Mouse (Mus musculus): ENCODE measurements at regions not wholly inside any gene's neighbourhood (a gene's known extent, or its start where the extent isn't known, plus 50 kb on each side); places are given as distances from the start of the nearest gene placed in this dataset.

DNA sequence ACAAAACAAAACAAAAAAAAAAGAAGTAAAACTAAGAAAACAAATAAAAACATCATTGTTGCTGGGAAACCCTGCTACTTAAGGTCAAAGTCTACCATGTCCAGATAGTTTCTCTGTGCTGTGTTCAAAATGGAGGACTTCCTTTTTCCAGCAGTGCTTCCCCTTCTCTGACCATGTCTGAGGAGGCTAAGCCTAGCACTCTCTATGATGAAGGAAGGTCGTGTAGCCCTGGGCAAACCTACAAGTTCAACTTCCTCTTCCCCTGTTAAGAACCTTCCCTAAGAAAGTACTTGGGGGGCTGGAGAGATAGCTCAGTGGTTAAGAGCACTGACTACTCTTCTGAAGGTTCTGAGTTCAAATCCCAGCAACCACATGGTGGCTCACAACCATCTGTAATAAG lies 57.3 kb upstream of the Glrp1 start:
- no peaks in the 10 kb centered on the region for H3K27me3 ChIP-seq (ENCODE audit: control insufficient read depth, insufficient read depth, low read length)
- 58% methylated on average over 1 of the region's 1 CpGs for WGBS
- 0 out of 2 replicates have a peak, but pooled peaks cover 3% of the 10 kb centered on the region for H3K9me3 ChIP-seq (replicated peaks; ENCODE audit: control insufficient read depth, low read length)
- ATAC-seq (replicated peaks; ENCODE audit: extremely low read depth, insufficient read depth, low FRiP score), result no peak
- H3K4me2 ChIP-seq (ENCODE audit: low read depth, low read length), result no peak overlapping the region
- no peaks in the 10 kb centered on the region for H3K36me3 ChIP-seq (ENCODE audit: control insufficient read depth, insufficient read depth)
- no peak overlapping the region for H3K9ac ChIP-seq (ENCODE audit: low read length)
- no peak overlapping the region for H3K4me3 ChIP-seq (ENCODE audit: low read length)
- H3K4me1 ChIP-seq (ENCODE audit: control insufficient read depth, insufficient read depth, low read length), result no peaks in the 10 kb centered on the region
- H3K27ac ChIP-seq (ENCODE audit: low read length), result no peak overlapping the region

DNA sequence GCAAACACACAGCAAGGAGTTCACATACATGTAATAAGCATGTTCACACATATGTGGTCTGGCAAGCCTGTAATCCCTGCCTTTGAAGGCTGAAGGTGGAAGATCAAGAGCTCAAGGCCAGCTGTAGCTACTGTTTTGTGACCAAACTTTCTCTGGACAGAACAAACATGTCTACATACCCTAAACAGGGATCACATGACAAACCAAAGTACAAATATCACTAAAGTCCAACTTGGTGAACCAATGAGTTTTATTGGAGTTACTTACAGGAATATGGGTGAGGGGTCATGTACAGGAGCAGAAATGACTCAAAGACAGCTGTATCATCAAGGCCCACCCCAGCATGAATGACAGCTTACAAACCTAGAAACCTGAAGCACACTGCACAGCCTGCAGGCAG lies 56.6 kb upstream of the Glrp1 start:
- ATAC-seq (replicated peaks; ENCODE audit: extremely low read depth, insufficient read depth, low FRiP score), result no peak
- Histone ChIP-seq H3K27me3 (ENCODE audit: control insufficient read depth, insufficient read depth, low read length) (no peaks in the 10 kb centered on the region), H3K4me3 (ENCODE audit: low read length) (no peak overlapping the region), H3K4me1 (ENCODE audit: control insufficient read depth, insufficient read depth, low read length) (no peaks in the 10 kb centered on the region), H3K9ac (ENCODE audit: low read length) (no peak overlapping the region), H3K27ac (ENCODE audit: low read length) (no peak overlapping the region), H3K36me3 (ENCODE audit: control insufficient read depth, insufficient read depth) (no peaks in the 10 kb centered on the region), H3K4me2 (ENCODE audit: low read depth, low read length) (no peak overlapping the region), H3K9me3 (replicated peaks; ENCODE audit: control insufficient read depth, low read length) (no peaks in the 10 kb centered on the region)

DNA sequence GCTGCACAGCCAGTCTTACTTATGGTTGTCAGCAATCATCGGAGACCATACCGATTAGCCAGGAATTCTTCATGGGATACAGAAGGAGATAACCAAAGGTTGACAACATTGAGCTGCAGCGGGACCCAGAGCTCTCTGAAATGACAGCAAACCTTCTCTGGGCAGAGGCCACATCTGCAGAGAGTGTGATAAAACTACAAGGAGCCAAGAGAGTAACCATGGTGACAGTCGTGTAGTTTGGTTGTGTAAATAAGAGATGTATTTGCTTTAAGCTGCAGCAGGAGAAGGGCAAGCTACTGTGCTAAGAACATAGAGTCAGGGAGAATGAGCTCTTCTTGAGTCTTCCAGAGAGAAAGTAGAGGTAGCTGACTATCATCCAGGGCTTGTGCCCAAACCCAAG lies 55.0 kb upstream of the Glrp1 start:
- Histone ChIP-seq H3K4me1 (ENCODE audit: control insufficient read depth, insufficient read depth, low read length) (no peaks in the 10 kb centered on the region; the same call in 1 of the 2 replicates), H3K4me2 (ENCODE audit: low read depth, low read length) (no peak overlapping the region), H3K27me3 (ENCODE audit: control insufficient read depth, insufficient read depth, low read length) (no peaks in the 10 kb centered on the region), H3K36me3 (ENCODE audit: control insufficient read depth, insufficient read depth) (no peaks in the 10 kb centered on the region), H3K27ac (ENCODE audit: low read length) (no peak overlapping the region), H3K9me3 (replicated peaks; ENCODE audit: control insufficient read depth, low read length) (no peaks in the 10 kb centered on the region), H3K9ac (ENCODE audit: low read length) (no peak overlapping the region), H3K4me3 (ENCODE audit: low read length) (no peak overlapping the region)
- no peak for ATAC-seq (replicated peaks; ENCODE audit: extremely low read depth, insufficient read depth, low FRiP score)
- WGBS, result 36% methylated on average over 4 of the region's 4 CpGs

DNA sequence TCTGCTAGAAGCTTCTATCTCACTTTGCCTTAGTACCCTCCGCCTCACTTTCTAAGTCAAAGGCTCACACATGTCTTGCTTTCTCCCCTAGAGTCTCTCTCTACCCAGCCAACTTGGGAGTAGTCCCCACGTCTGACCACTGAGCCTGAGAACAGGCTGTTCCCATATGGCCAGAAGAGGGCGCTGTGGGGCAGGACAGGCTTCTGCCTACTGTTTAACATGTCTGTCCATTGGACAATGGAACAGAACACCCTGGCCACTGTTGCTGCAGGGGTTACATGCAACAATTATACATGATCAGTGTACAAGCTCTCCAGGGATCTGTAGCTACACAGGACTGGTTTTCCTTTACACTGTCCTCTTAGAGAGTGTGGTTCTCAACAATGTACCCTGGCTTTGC lies 52.5 kb upstream of the Glrp1 start:
- Histone ChIP-seq H3K4me2 (ENCODE audit: low read depth, low read length) (no peak overlapping the region), H3K36me3 (ENCODE audit: control insufficient read depth, insufficient read depth) (no peaks in the 10 kb centered on the region), H3K9ac (ENCODE audit: low read length) (no peak overlapping the region), H3K4me1 (ENCODE audit: control insufficient read depth, insufficient read depth, low read length) (peaks cover 5% of the 10 kb centered on the region), H3K4me3 (ENCODE audit: low read length) (no peak overlapping the region), H3K27me3 (ENCODE audit: control insufficient read depth, insufficient read depth, low read length) (no peaks in the 10 kb centered on the region), H3K27ac (ENCODE audit: low read length) (no peak overlapping the region), H3K9me3 (replicated peaks; ENCODE audit: control insufficient read depth, low read length) (0 out of 2 replicates have a peak, but pooled peaks cover 6% of the 10 kb centered on the region)
- ATAC-seq (replicated peaks; ENCODE audit: extremely low read depth, insufficient read depth, low FRiP score), result no peak; the same call in 1 of the 2 replicates
- WGBS, result 25% methylated on average over 3 of the region's 3 CpGs

DNA sequence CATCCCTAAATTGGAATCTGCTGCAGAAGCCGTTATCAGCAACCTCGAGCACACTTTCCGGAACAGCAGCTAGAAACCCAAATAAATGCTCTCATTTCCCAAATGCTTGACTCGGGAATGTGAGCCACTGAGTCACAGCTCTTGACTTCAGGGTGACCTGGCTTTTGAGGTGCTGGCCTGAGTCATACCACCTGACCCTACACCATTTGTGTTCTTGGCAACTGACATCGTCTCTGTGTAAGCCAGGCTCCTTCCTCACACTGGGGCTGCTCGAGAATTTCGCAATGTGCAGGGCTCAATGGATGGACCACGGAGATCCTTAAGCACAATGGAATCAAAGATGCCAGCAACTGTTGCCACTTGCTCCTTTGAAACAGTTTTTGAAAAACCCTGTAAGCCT lies 50.9 kb upstream of the Glrp1 start:
- Histone ChIP-seq H3K9me3 (replicated peaks; ENCODE audit: control insufficient read depth, low read length) (0 out of 2 replicates have a peak, but pooled peaks cover 6% of the 10 kb centered on the region), H3K27me3 (ENCODE audit: control insufficient read depth, insufficient read depth, low read length) (no peaks in the 10 kb centered on the region), H3K4me1 (ENCODE audit: control insufficient read depth, insufficient read depth, low read length) (peaks cover 5% of the 10 kb centered on the region), H3K27ac (ENCODE audit: low read length) (no peak overlapping the region), H3K4me2 (ENCODE audit: low read depth, low read length) (no peak overlapping the region), H3K36me3 (ENCODE audit: control insufficient read depth, insufficient read depth) (no peaks in the 10 kb centered on the region), H3K4me3 (ENCODE audit: low read length) (no peak overlapping the region), H3K9ac (ENCODE audit: low read length) (no peak overlapping the region)
- ATAC-seq (replicated peaks; ENCODE audit: extremely low read depth, insufficient read depth, low FRiP score), result no peak
- 31% methylated on average over 8 of the region's 8 CpGs for WGBS
